Mouse (Mus musculus): ENCODE results near the gene Madcam1.

GRCm38 (mm10) chr10:79633006-79633777 lies 31.2 kb upstream of the Madcam1 start:
- no peak for TF ChIP-seq NRF1 (IDR thresholded peaks at IDR 0.05; ENCODE audit: low read depth, low read length)
- no peak for TF ChIP-seq POLR2A (IDR thresholded peaks at IDR 0.05; ENCODE audit: low read depth, low read length)
- TF ChIP-seq CHD1 (IDR thresholded peaks at IDR 0.05; ENCODE audit: low read depth, low read length) = no peak
- no peak for TF ChIP-seq UBTF (IDR thresholded peaks at IDR 0.05; ENCODE audit: low read depth, low read length)
- TF ChIP-seq BHLHE40 (IDR thresholded peaks at IDR 0.05; ENCODE audit: low read depth, low read length) = no peak
- TF ChIP-seq HCFC1 (IDR thresholded peaks at IDR 0.05; ENCODE audit: low read depth, low read length) = no peak
- no peak for TF ChIP-seq GABPA (IDR thresholded peaks at IDR 0.05; ENCODE audit: insufficient replicate concordance, low read depth, low read length)
- 0 out of 2 replicates have a peak, but pooled peaks have one; percentile 21 for TF ChIP-seq MAX (IDR thresholded peaks at IDR 0.05; ENCODE audit: low read length)
- TF ChIP-seq CTCF (conservative IDR thresholded peaks at IDR 0.05 in 1 of 2, IDR thresholded peaks at IDR 0.05 in 1 of 2; ENCODE audit: low read depth in 2 of 2, low read length in 2 of 2) = no peak
- no peak for TF ChIP-seq KAT2A (IDR thresholded peaks at IDR 0.05; ENCODE audit: insufficient replicate concordance, low read length)
- no peak for TF ChIP-seq ZNF384 (IDR thresholded peaks at IDR 0.05; ENCODE audit: low read depth, low read length)
- TF ChIP-seq EP300 (IDR thresholded peaks at IDR 0.05; ENCODE audit: low read length) = no peak
- TF ChIP-seq E2F4 (IDR thresholded peaks at IDR 0.05; ENCODE audit: insufficient replicate concordance, low read depth, low read length) = no peak
